Mouse (Mus musculus) adrenal gland, postnatal 14 days (tissue): ENCODE results near the gene Tfcp2. TPM values are rescaled to one million over a fixed set of nuclear protein-coding genes. Genes with fewer than 3 reads are reported as not detected.

Experiments used
- DNase-seq: peaks from one replicate; pipeline ENCODE4 v3.0.0; 2021; ENCODE audit warnings: mixed read lengths
- long read RNA-seq, 2 experiments: library from polyadenylated mRNA; stranded (forward); transcript quantifications; one replicate each; pipeline ENCODE4 v2.0.0; 2021
- total RNA-seq: library from RNA; stranded (reverse); gene quantifications from 2 replicates; pipeline ENCODE4 v1.2.3, GENCODE M21; 2021

Tfcp2 gene
- 19.9 and 25.0 TPM in 2 replicates for total RNA-seq
- long read RNA-seq, experiment 1, partial matches to known transcripts, result 6 of 8 reads
- long read RNA-seq, experiment 1, other reads (novel, unspliced or antisense), result 2 of 8 reads
- long read RNA-seq, experiment 2, partial matches to known transcripts, result 5 of 5 reads
- long read RNA-seq, experiment 2, other reads (novel, unspliced or antisense), result 0 of 5 reads

DNA sequence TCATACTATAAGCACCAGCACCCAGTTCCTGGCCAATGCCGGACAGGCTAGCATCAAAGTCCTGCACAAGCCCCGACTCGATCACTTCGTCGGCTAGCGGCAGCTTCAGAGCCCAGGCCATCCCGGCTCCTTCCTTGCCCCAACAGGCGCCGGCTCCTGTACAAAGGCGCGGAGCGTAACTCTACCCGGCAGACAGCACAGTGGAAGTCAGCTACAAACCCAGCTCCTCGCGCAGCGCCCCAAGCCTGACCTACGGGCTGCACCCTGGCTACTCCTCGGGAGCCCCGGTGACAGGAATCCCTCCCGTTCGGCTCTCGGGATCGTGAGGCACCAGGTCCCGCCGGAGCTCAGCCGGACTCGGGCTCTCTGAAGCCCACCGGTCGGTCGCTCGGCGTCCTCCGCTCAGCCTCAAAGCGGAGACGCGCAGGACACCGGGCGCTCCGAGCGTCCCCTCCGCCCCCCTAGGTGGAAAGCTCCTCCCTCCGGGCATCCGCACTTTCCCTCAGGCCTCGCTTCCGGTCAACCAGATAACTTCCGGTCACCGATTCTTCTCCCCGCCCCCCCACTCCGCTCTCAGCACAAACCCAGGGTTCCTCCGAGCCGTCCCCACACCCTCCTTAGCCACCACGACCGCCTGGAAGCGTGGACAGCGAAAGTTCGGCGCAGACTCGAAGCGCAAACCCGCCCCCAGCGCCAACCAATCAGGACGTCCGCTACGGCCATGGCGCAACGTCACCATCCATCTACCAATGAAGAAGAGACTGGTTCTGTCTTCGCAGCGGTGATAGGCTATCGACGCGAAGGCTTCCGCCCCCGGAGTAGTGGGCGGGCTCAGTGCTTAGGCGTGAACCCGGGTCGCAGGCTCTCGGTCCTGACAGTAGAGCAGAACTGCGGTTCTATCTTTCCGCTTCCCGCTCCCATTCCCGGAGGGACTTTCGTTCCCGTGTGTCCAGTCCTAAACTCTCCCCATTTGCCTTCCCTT lies at the start of gene Tfcp2:
Gene Tfcp2 (minus strand): TSS at position 683 of the 982 bp plus-strand sequence.
- peak; percentile 98 for DNase-seq

DNA sequence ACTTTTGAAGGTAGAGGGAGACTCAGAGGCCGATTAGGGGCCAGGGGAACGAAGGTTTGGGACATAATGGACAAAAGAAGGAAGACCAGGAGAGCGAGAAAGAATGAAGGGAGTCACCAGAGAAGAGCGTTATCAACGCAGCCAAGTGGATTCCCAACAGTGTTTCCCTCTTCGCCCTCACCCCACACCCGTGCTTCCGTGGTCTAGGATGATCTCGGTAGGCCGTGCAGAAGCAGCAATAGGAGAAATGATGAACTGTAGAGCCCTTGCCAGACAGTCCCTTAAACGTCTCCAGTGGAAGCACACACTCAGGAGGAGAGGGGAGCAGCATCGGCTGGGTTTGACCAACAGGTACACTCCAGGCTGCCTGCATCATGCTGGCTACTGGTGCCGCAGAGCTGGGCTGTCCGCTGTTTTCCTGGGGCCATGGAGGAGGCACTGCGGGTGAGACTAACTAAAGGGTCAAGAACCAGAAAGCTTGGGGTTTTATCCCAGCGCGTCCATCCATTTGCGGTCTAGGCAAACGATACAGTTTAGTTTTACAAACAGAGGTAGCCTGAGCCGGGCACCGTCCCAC lies 49.0 kb upstream of the Tfcp2 start:
- DNase-seq, result no peak

GRCm38 (mm10) chr15:100600047-100600695 lies 48.4 kb upstream of the Tfcp2 start:
- DNase-seq, result peak; percentile 91

DNA sequence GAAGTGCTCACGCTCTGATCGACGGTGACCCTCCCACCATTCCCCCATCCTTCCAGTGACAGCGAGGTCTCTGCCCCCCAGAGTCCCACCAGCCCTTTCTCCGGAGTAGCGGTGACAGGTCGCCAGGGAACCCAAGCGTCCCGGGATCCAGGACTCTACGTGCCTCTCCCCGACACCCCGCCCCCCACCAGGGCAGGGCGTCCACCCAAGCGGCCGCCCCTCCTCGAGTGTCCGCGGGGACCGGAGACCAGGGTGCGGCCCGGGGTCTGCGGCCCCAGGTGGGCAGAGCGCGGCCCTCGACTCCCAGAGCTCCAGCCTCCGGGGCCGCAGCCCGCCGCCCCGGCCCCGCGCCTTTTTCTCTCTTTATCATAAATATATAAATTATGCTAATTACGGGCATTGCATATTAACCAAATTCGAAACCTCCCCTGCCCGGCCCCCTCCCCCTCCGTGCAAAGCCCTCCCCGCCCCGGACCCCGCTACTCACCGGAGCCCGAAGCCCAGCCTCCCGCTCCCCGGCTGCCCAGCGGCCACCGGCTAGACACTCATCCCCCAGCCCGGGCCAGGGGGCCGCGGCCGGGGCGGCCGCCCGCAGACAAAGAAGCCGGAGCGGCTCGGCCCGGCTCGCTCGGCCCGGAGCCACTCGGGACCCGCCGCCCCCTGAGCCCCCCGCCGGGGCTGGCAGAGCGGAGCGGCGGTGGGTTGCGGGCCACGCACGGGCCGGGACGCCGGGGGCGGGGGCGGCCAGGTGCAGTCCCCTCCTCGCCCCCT lies 47.7 kb upstream of the Tfcp2 start, which contains the start of gene Pou6f1:
Gene Pou6f1 (minus strand): TSS at position 709 of the 771 bp plus-strand sequence.
- peak; percentile 78 for DNase-seq

DNA sequence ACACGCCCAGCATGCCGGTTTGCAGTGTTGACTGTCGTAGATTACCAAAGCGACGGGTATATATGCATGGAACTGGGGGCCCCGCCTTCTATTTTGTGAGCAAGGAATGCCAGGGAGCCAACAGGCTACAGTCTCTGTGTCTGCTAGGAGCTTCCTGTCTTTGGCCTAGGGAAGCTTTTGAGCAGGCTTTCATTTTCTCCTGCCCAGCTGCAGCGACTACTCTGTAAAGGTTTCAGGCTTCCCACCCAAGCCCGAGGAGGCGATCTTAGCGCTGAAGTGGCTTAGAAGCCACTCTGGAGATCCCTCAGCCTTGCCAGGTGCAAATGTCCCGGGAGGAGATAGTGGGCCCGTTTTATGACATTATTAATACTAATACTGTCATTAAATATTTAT lies 47.1 kb upstream of the Tfcp2 start:
- DNase-seq, result peak; percentile 71

- no peak for DNase-seq
These were observed 46.6 kb upstream of the Tfcp2 start for GRCm38 (mm10) chr15:100598287-100598882.

DNA sequence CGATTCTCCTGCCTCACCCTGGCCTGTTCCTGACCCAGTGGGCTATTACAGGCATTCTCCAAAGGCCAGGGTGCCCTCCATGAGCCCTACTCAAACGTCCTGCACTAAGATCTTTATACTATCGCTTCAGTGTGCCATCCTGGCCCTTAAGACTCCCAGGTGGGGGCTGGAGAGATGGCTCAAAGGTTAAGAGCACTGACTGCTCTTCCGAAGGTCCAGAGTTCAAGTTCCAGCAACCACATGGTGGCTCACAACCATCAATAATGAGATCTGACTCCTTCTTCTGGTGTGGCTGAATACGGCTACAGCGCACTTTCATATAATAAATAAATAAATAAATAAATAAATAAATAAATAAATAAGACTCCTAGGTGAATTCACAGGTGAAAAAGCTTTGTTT lies 41.0 kb upstream of the Tfcp2 start:
- no peak for DNase-seq

DNA sequence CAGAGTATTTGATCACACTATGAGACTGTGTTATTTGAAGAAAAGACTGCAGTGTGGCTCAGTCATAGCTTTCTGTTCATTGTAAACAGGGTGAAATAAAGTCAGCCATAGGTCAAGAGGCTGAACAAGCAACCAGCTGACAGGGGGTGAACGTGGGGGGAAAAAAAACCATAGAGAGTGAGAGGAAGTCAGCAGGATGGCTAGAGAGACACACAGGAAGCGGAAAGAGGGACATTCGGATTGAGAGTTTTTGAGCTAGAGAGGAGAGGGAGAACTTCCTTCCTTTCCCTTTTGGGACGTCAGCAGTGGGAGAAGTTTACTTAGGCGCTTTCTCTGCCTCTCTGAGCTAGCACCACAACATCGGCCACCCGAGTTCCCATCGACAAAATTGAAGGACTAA lies 38.6 kb upstream of the Tfcp2 start:
- no peak for DNase-seq

- DNase-seq, result no peak
These were observed 36.5 kb upstream of the Tfcp2 start for GRCm38 (mm10) chr15:100588297-100588696.

GRCm38 (mm10) chr15:100587166-100587565 lies 35.4 kb upstream of the Tfcp2 start:
- no peak for DNase-seq

- no peak for DNase-seq
These were observed 34.1 kb upstream of the Tfcp2 start for GRCm38 (mm10) chr15:100585931-100586330.

GRCm38 (mm10) chr15:100580108-100580507 lies 28.3 kb upstream of the Tfcp2 start:
- DNase-seq, result no peak

GRCm38 (mm10) chr15:100577972-100578371 lies 26.2 kb upstream of the Tfcp2 start:
- DNase-seq, result no peak

GRCm38 (mm10) chr15:100576810-100577209 lies 25.0 kb upstream of the Tfcp2 start:
- no peak for DNase-seq

DNA sequence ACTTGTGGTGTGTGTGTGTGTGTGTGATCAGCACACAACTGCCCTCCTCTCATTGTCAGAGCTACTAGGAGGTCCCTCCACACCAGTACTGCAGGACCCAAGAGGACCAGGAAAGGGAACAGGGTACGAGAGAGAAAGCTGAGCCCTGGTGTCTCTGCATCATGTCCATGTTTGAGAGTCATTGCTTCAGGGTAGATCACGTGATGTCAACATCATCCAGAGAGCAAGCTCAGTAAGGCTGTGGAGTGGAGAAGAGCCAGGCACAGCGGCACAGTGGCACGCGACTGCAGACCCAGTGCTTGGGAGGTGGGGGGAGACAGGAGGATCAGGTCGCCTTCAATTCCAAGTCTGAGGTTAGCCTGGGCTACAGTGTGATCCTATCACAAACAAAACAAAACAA lies 24.6 kb upstream of the Tfcp2 start:
- DNase-seq, result no peak

DNA sequence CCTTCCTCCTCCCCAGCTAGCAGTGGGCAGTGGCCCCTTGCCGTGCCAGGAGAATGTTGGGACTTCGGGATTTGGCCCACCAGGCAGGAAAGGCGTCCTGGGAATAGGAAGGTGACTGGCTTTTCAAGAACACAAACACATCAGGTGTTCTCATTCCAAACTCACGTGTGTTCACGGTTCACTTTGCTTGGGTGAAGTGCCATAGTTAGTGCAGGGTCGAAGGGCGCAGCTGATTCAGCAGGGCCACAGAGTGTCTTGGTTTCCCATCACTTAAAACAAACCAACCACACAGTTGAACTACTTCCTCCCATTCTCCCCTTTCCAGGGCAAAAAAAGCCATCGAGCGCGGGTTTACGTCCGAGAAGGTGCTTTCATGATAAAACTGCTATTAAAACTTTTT lies 23.6 kb upstream of the Tfcp2 start:
- no peak for DNase-seq

DNA sequence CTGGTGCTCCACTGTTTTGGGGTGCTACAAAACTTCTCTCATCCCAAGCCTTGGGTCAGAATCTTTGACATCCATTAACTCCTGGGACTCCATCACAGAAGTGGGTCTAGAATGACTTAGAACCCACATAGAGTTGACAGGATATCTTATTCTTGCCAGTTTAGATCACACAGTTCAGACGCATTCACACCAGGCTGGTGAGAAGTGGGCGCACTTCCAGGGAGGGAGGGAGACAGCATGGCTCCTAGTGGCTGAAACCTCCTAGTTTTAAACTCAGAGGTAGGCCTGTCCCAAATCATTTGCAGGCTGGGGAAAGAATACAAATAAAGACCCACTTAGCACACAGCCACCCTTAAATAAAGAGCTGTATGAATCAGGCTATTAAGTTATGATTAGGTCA lies 22.6 kb upstream of the Tfcp2 start:
- no peak for DNase-seq

DNA sequence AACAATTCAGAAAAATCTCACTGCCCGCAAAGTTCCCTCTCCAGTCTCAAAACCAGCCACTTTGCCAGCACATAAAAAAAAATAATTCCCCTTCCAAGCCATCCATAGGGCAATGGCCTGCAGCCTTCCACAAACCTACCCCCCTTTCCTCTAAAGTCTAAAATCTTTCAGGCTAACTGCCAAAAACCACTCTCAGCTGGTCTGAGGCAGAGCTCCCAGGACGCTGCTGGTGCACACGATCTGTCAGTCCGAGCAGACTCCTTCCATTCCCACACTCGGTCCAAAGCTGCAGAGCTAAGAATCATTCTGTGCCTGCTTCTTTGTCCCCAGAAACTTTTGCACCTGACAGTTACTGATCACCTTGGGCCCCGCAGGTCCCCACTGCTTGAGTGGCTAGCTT lies 22.1 kb upstream of the Tfcp2 start:
- no peak for DNase-seq

GRCm38 (mm10) chr15:100569239-100569638 lies 17.4 kb upstream of the Tfcp2 start:
- peak; percentile 39 for DNase-seq

- DNase-seq, result no peak
These were observed 14.7 kb upstream of the Tfcp2 start for GRCm38 (mm10) chr15:100566531-100566930.

DNA sequence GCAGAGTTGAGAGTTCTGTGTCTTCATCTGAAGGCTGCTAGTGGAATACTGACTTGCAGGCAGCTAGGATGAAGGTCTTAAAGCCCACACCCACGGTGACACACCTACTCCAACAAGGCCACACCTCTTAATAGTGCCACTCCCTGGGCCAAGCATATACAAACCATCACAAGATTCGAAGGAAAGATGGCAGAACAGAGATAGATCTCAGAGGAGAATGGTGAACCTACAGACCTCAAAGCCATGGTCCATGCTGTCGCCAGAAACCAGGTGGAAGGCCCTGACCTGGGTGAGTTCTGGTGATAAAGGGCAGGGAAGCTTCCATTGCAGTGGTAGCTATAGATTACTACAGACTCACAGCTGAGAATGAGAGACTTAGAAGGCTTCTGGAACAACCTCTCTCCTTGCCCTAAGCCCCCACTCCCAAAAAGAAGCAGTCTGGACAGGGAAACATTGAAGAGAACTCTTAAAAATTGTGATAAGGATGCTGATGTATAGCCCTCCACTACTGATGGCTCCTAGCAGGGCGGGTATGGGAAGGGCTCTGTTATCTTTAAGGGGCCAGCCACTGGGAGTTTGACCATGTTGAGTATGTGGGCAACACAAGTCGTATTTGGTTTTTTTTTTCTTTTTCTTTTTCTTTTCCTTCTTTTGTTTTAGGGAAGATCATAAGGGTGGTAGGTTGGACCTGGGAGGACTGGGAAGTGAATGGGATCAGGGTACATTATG lies 6.1 kb upstream of the Tfcp2 start:
- DNase-seq, result no peak
